ENCODE assay signal across 8 mouse cellular contexts in the genomic region with DNA sequence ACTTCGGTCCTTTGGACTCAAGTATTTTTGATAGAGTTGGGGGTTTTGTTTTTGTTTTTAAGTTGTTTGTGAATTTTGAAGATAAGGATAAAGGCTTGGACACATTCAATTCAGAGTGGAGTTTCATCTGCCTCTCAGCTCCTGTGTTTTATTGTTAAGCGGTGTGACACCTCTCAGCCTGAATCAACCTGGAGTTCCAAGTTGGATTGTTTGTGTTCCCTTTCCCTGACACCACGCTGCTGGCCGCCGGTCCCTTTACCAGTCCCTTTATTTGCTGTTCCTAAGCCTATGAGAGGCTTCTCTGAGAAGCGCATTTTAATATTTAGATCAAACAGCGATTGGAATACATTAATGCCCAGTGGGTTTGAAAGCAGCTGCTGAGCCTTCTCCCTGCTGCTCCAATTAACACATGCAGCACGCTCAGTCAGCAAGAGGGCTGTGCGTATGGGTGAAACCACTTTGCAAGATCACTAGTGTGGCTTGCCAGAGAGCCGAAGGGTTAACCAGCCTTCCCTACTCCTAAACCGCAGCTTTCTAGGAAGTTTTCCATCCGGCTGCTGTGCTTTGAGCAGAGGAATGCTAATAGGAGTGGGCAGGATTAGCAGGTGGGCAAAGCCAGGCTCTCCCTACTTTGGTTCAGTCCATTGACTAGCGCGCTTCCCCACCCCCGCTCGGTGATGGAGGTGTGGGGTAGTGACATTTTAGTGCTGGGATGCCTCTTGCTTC.
DNase-seq lines count a peak whose midpoint lies in the region; ATAC-seq and TF ChIP-seq lines count a peak whose summit lies in the region.
"Had no signal": no experiment of that assay in that cellular context is flagged by ENCODE, and none has a peak within 500 bp of the region (broad histone marks: within the 10 kb centered on the region; RNA-seq: fewer than 3 reads in every experiment).

No protein-coding gene starts in this region.

- H3K27me3 ChIP-seq in stomach, postnatal 0 days (ENCODE audit: control insufficient read depth, insufficient read depth, low read length) = no peaks in the 10 kb centered on the region

- H3K4me2 ChIP-seq in stomach, postnatal 0 days (replicated peaks; ENCODE audit: low read depth) = peak overlapping the region; percentile 52

- no peaks in the 10 kb centered on the region for H3K4me1 ChIP-seq in stomach, postnatal 0 days (replicated peaks; ENCODE audit: control insufficient read depth, insufficient read depth)

- peak; percentile 56 for DNase-seq in ES-CJ7 (ENCODE audit: low read depth, low spot score)
- DNase-seq in NIH3T3 (ENCODE audit: low read depth) = peak; percentile 33
- DNase-seq in layer of hippocampus, adult 11-12 months (ENCODE audit: low spot score) = peak; percentile 47
- DNase-seq in mesoderm, embryonic 11.5 days (ENCODE audit: low read depth, low spot score) = peak; percentile 56
- peak; percentile 31 for DNase-seq in stomach, postnatal 0 days (ENCODE audit: low spot score)
- DNase-seq in gastrocnemius, adult 8-10 months (ENCODE audit: low spot score in 2 of 2) = no peak

- H3K9ac ChIP-seq in stomach, postnatal 0 days (ENCODE audit: low read length) = no peak overlapping the region

- H3K9me3 ChIP-seq in stomach, postnatal 0 days (ENCODE audit: control insufficient read depth, low read length) = no peaks in the 10 kb centered on the region

- TF ChIP-seq CTCF in stomach, postnatal 0 days (IDR thresholded peaks at IDR 0.05; ENCODE audit: low read depth) = no peak

- no peaks in the 10 kb centered on the region for H3K36me3 ChIP-seq in stomach, postnatal 0 days (ENCODE audit: control insufficient read depth, insufficient read depth, low read length)

- TF ChIP-seq EP300 in stomach, postnatal 0 days (optimal IDR thresholded peaks at IDR 0.05) = no peak

- ATAC-seq in frontal cortex, adult (ENCODE audit: low TSS enrichment) = peak; percentile 68
- ATAC-seq in stomach, postnatal 0 days (ENCODE audit: low FRiP score, low TSS enrichment) = no peak

- H3K27ac ChIP-seq in stomach, postnatal 0 days (replicated peaks) = no peak overlapping the region

- 4% methylated on average over 16 of the region's 16 CpGs for WGBS in stomach, postnatal 0 days

- peak overlapping the region; percentile 28 for H3K4me3 ChIP-seq in stomach, postnatal 0 days (ENCODE audit: low read depth, low read length)
- H3K4me3 ChIP-seq: erythroblast, embryonic 14.5 days had no signal

Comparison
In these comparisons a context has a peak if more than half of its experiments do, and no peak if none do; other contexts are left out.
1. DNase-seq: peak in ES-CJ7 (single experiment), NIH3T3 (single experiment), layer of hippocampus, adult 11-12 months (single experiment), mesoderm, embryonic 11.5 days (single experiment) and stomach, postnatal 0 days (single experiment); none in gastrocnemius, adult 8-10 months (0 of 2).